Mouse (Mus musculus): ENCODE measurements around the gene Awat2. TPM values are rescaled to one million over a fixed set of nuclear protein-coding genes. Genes with fewer than 3 reads are reported as not detected.

The Awat2 gene
- total RNA-seq, 1 experiment from 2014 or later = 0.35 TPM

Other genes with a start within 250 kb of the Awat2 start
- not detected in 2 replicates for gene Otud6a, start 13.7 kb downstream of the Awat2 start, total RNA-seq (2017)
- gene Igbp1, start 51.6 kb upstream of the Awat2 start, total RNA-seq (2017) = 67.4 and 67.7 TPM in 2 replicates
- gene Dgat2l6, start 82.1 kb upstream of the Awat2 start, total RNA-seq (2017) = not detected in 2 replicates
- not detected in 2 replicates for gene Awat1, start 129.5 kb upstream of the Awat2 start, total RNA-seq (2017)
- not detected in 2 replicates for gene P2ry4, start 152.2 kb upstream of the Awat2 start, total RNA-seq (2017)
- gene Arr3, start 162.8 kb upstream of the Awat2 start, total RNA-seq (2017) = not detected in 2 replicates
- 1.1 and 2.1 TPM in 2 replicates for gene Kif4, start 183.0 kb upstream of the Awat2 start, total RNA-seq (2017)
- gene Pdzd11, start 183.9 kb upstream of the Awat2 start, total RNA-seq (2017) = 10.8 and 12.9 TPM in 2 replicates